Mouse (Mus musculus) myocyte (in vitro differentiated cells): ENCODE measurements at regions not wholly inside any gene's neighbourhood (a gene's known extent, or its start where the extent isn't known, plus 50 kb on each side); places are given as distances from the start of the nearest gene placed in this dataset.

ENCODE experiments used
- CEBPB ChIP-seq: IDR thresholded peaks from 2 replicates; pipeline ENCODE4 v1.6.1; 2011; ENCODE audit warnings: mild to moderate bottlenecking, moderate library complexity; ENCODE audit not compliant: poor library complexity, insufficient read depth, severe bottlenecking
- MAX ChIP-seq: IDR thresholded peaks from one replicate; pipeline ENCODE4 v1.6.1; 2011; ENCODE audit warnings: low read depth, mild to moderate bottlenecking, control low read depth
- MYOD1 ChIP-seq, 3 experiments: IDR thresholded peaks; one replicate each; pipeline ENCODE4 v1.6.1; 2011; ENCODE audit warnings: control low read depth in 2 of 3, low read depth in 2 of 3, mild to moderate bottlenecking in 2 of 3, moderate library complexity in 1 of 3; ENCODE audit not compliant: insufficient read length in 2 of 3, control insufficient read depth in 1 of 3
- POLR2A ChIP-seq: IDR thresholded peaks from one replicate; pipeline ENCODE4 v1.6.1; 2011; ENCODE audit warnings: low read depth, mild to moderate bottlenecking, control low read depth, moderate library complexity; ENCODE audit not compliant: insufficient read length
- TCF3 ChIP-seq: IDR thresholded peaks from one replicate; pipeline ENCODE4 v1.6.1; 2011; ENCODE audit warnings: low read depth, control low read depth; ENCODE audit not compliant: insufficient read length

GRCm38 (mm10) chr15:8761132-8761531 is 50.6 kb upstream of the Slc1a3 start:
- TF ChIP-seq POLR2A (no peak), CEBPB (no peak), MAX (no peak), MYOD1 (IDR thresholded peaks at IDR 0.05; ENCODE audit: control insufficient read depth in 1 of 3, insufficient read length in 2 of 3, low read depth in 2 of 3) (no peak), TCF3 (no peak)
